Mouse (Mus musculus): ENCODE data around the gene Capzb. TPM values are rescaled to one million over a fixed set of nuclear protein-coding genes. Genes with fewer than 3 reads are reported as not detected.

Gene Capzb
- polyA plus RNA-seq, 1 experiment from 2014 or later, result 153 TPM

Small RNAs within 50 kb of the gene (microRNA-seq; reads per million reads assigned to microRNA genes)
- gene Gm24245 (6.6 reads per million, percentile 22 among the genes with 10 or more reads in this experiment), gene Gm25732 (1.8 reads per million)

Other genes with a start within 250 kb of the Capzb start
- gene Rnf186, start 225.8 kb upstream of the Capzb start, polyA plus RNA-seq (2015; fragmentation: Nextera tagmentation; extraction: Ambion mirVana), result 0.33 and 0.82 TPM in 2 replicates
- 2.9 and 3.8 TPM in 2 replicates for gene Tmco4, start 220.0 kb upstream of the Capzb start, polyA plus RNA-seq (2015; fragmentation: Nextera tagmentation; extraction: Ambion mirVana)
- not detected in 2 replicates for gene Htr6, start 117.3 kb upstream of the Capzb start, polyA plus RNA-seq (2015; fragmentation: Nextera tagmentation; extraction: Ambion mirVana)
- 2.6 and 3.0 TPM in 2 replicates for gene Nbl1, start 99.9 kb upstream of the Capzb start, polyA plus RNA-seq (2015; fragmentation: Nextera tagmentation; extraction: Ambion mirVana)
- 228 and 290 TPM in 2 replicates for gene Minos1, start 61.8 kb upstream of the Capzb start, polyA plus RNA-seq (2015; fragmentation: Nextera tagmentation; extraction: Ambion mirVana)
- 12.7 and 15.2 TPM in 2 replicates for gene Pqlc2, start 117.8 kb downstream of the Capzb start, polyA plus RNA-seq (2015; fragmentation: Nextera tagmentation; extraction: Ambion mirVana)
- gene Akr7a5, start 117.8 kb downstream of the Capzb start, polyA plus RNA-seq (2015; fragmentation: Nextera tagmentation; extraction: Ambion mirVana), result 48.3 and 57.1 TPM in 2 replicates
- 78.7 and 83.7 TPM in 2 replicates for gene Mrto4, start 159.7 kb downstream of the Capzb start, polyA plus RNA-seq (2015; fragmentation: Nextera tagmentation; extraction: Ambion mirVana)
- 13.5 and 13.9 TPM in 2 replicates for gene Emc1, start 159.7 kb downstream of the Capzb start, polyA plus RNA-seq (2015; fragmentation: Nextera tagmentation; extraction: Ambion mirVana)
- gene Ubr4, start 159.7 kb downstream of the Capzb start, polyA plus RNA-seq (2015; fragmentation: Nextera tagmentation; extraction: Ambion mirVana), result 39.5 and 49.1 TPM in 2 replicates